Mouse (Mus musculus): ENCODE data around the gene Slc5a2.

DNA sequence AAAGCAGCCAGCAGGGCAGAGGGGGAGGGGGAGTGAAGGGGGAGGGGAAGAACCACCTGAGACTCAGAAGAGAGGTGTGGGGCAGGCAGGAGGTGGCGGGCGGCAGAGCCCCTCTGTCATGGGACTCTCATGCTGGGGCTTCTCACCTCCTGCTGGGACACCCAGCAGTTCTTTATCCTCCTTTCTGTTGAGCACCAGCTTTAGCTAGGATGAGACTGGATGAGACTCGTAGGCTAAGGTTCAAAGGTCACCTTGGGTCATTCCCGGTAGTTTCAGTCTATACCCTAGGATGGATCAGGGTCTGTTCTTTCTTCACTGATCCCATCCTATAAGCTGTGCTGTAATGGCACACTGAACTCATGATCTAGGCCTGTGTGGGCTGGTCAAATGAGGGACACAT, 51.6 kb downstream of the Slc5a2 start:
- no peak for TF ChIP-seq POLR2A (IDR thresholded peaks at IDR 0.05; ENCODE audit: extremely low read depth, insufficient read depth, low read length)
- no peak for TF ChIP-seq CTCF (IDR thresholded peaks at IDR 0.05; ENCODE audit: extremely low read depth, insufficient read depth, low read length)

All from cortical plate, adult 2 months (tissue).